Mouse (Mus musculus): ENCODE data around the gene Zmynd19. TPM values are rescaled to one million over a fixed set of nuclear protein-coding genes. Genes with fewer than 3 reads are reported as not detected.
A peak's percentile ranks its signal among the peaks of the same experiment; 100 is the strongest.
"Not testable (repeated sequence)": the region's sequence is repeated elsewhere in the genome, so short reads cannot be mapped to it uniquely, and the experiment has no call there.

Zmynd19 gene
- polyA plus RNA-seq, 1 experiment from 2014 or later = 11.0 TPM

DNA sequence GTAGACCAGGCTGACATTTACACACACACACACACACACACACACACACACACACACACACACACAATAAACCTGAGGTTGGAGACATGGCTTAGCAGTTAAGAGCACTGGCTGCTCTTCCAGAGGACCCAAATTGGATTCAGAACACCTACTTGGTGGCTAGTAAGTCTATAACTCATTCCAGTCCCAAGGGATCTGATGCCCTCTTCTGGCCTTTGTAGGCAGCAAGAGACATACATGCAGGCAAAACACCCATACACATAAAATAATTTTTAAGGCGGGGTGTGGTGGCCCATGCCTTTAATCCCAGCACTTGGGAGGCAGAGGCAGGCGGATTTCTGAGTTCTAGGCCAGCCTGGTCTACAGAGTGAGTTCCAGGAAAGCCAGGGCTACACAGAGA, 5.3 kb upstream of the Zmynd19 start:
- H3K4me3 ChIP-seq (ENCODE audit: control insufficient read depth in 1 of 2, insufficient read depth in 1 of 2, low read depth in 1 of 2, low read length in 2 of 2); H3K9me3 ChIP-seq (ENCODE audit: control insufficient read depth, low read length); H3K27ac ChIP-seq (replicated peaks in 1 of 2; ENCODE audit: control insufficient read depth in 1 of 2, insufficient read depth in 1 of 2, low read depth in 2 of 2, low read length in 2 of 2); ATAC-seq (ENCODE audit: insufficient number of reproducible peaks, insufficient read depth, low FRiP score, low read depth); H3K9ac ChIP-seq (ENCODE audit: low read length); H3K36me3 ChIP-seq (ENCODE audit: control insufficient read depth, insufficient read depth, low read length); H3K27me3 ChIP-seq (ENCODE audit: control insufficient read depth, insufficient read depth, low read length); H3K4me1 ChIP-seq (ENCODE audit: control insufficient read depth in 2 of 2, insufficient read depth in 2 of 2, low read length in 2 of 2); H3K4me2 ChIP-seq (ENCODE audit: low read length): not testable (repeated sequence)
- 32% methylated on average over 2 of the region's 2 CpGs for WGBS

DNA sequence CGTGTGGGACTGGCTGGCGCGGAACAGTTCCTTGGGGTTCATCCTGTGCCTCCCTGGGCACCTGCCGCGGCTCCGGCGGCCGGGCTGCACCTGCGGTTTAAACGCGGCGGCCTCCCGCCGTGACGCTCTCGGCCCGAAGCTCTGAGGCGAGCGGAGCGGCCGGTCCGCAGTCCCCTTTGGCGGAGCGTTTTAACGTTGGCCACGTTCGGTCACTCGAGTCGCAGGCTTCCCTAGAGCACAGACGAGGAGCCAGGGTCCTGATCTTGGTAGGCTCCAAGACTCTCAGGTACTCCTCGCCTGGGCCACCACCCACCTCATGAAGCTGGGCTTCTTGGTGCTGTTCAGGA, 570 bp downstream of the Zmynd19 start:
- Histone ChIP-seq H3K9ac (ENCODE audit: low read length) (peak overlapping the region; percentile 90), H3K27ac (replicated peaks in 1 of 2; ENCODE audit: control insufficient read depth in 1 of 2, insufficient read depth in 1 of 2, low read depth in 2 of 2, low read length in 2 of 2) (0 out of 4 replicates have a peak overlapping the region, but pooled peaks of 1 of the 2 experiments have one; percentile 65), H3K27me3 (ENCODE audit: control insufficient read depth, insufficient read depth, low read length) (no peaks in the 10 kb centered on the region), H3K4me1 (ENCODE audit: control insufficient read depth in 2 of 2, insufficient read depth in 2 of 2, low read length in 2 of 2) (peaks cover 3 to 15% of the 10 kb centered on the region in 2 experiments; a peak in 3 of 4 replicates), H3K4me3 (ENCODE audit: control insufficient read depth in 1 of 2, insufficient read depth in 1 of 2, low read depth in 1 of 2, low read length in 2 of 2) (peak overlapping the region; percentile 68 to 93), H3K9me3 (ENCODE audit: control insufficient read depth, low read length) (no peaks in the 10 kb centered on the region), H3K4me2 (ENCODE audit: low read length) (peak overlapping the region; percentile 80), H3K36me3 (ENCODE audit: control insufficient read depth, insufficient read depth, low read length) (peaks cover 36% of the 10 kb centered on the region)
- WGBS = under 1% methylated on average over 31 of the region's 31 CpGs
- ATAC-seq (ENCODE audit: insufficient number of reproducible peaks, insufficient read depth, low FRiP score, low read depth) = no peak; the same call in 1 of the 2 replicates

DNA sequence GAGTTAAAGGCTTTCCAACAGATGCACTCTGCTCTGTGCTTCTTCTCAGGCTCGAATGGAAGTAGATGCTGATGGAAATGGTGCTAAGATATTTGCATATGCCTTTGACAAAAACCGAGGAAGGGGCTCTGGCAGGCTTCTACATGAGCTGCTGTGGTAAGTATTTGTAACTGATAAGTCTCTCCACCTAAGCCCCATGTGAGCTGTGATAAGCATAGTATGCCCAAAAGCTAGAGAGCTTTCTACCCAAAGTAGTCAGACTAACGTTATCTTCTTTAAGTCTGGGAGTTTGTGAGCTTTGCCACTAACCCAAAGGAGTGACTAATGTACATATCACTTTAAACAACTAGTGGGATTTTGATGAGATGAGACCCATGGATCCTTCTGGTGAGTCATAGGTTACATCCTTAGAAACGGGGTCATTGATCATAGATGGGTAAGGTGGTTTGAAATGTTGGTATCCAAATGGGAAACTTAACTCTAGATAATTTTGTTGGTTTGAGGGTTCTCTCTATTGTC, 3.0 kb downstream of the Zmynd19 start:
- Histone ChIP-seq H3K9me3 (ENCODE audit: control insufficient read depth, low read length) (no peaks in the 10 kb centered on the region), H3K27me3 (ENCODE audit: control insufficient read depth, insufficient read depth, low read length) (no peaks in the 10 kb centered on the region), H3K27ac (replicated peaks in 1 of 2; ENCODE audit: control insufficient read depth in 1 of 2, insufficient read depth in 1 of 2, low read depth in 2 of 2, low read length in 2 of 2) (no peak overlapping the region), H3K9ac (ENCODE audit: low read length) (no peak overlapping the region), H3K36me3 (ENCODE audit: control insufficient read depth, insufficient read depth, low read length) (peaks cover 59% of the 10 kb centered on the region), H3K4me2 (ENCODE audit: low read length) (no peak overlapping the region), H3K4me1 (ENCODE audit: control insufficient read depth in 2 of 2, insufficient read depth in 2 of 2, low read length in 2 of 2) (peaks cover 3 to 15% of the 10 kb centered on the region in 2 experiments; a peak in 3 of 4 replicates), H3K4me3 (ENCODE audit: control insufficient read depth in 1 of 2, insufficient read depth in 1 of 2, low read depth in 1 of 2, low read length in 2 of 2) (no peak overlapping the region)
- ATAC-seq (ENCODE audit: insufficient number of reproducible peaks, insufficient read depth, low FRiP score, low read depth) = no peak
- 69% methylated on average over 4 of the region's 4 CpGs for WGBS

DNA sequence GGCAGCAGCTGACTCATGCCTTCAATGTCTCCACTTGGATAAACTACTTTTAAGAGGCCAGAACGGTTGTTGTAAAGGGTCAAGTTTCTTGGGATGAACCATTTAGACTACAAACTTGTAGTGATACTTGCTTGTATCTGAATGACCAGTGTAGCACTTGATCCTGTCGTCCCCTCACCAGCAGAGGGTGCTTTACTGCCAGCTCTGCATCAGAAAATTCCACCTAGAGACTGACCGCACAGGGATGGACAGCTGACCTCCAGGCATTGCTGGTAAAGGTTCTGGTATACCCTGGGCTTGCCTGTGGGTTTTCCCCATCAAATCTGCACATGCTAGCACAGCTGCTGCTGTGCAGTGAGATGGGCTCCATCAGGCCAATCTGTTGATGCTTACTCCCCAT, 11.3 kb downstream of the Zmynd19 start:
- Histone ChIP-seq H3K4me3 (ENCODE audit: control insufficient read depth in 1 of 2, insufficient read depth in 1 of 2, low read depth in 1 of 2, low read length in 2 of 2) (no peak overlapping the region), H3K4me2 (ENCODE audit: low read length) (no peak overlapping the region), H3K36me3 (ENCODE audit: control insufficient read depth, insufficient read depth, low read length) (peaks cover 63% of the 10 kb centered on the region), H3K4me1 (ENCODE audit: control insufficient read depth in 2 of 2, insufficient read depth in 2 of 2, low read length in 2 of 2) (peaks cover 0 to 9% of the 10 kb centered on the region in 2 experiments; a peak in 2 of 4 replicates), H3K9ac (ENCODE audit: low read length) (no peak overlapping the region), H3K9me3 (ENCODE audit: control insufficient read depth, low read length) (no peaks in the 10 kb centered on the region), H3K27ac (replicated peaks in 1 of 2; ENCODE audit: control insufficient read depth in 1 of 2, insufficient read depth in 1 of 2, low read depth in 2 of 2, low read length in 2 of 2) (no peak overlapping the region), H3K27me3 (ENCODE audit: control insufficient read depth, insufficient read depth, low read length) (no peaks in the 10 kb centered on the region)
- WGBS = 23% methylated on average over 3 of the region's 3 CpGs
- no peak for ATAC-seq (ENCODE audit: insufficient number of reproducible peaks, insufficient read depth, low FRiP score, low read depth)

DNA sequence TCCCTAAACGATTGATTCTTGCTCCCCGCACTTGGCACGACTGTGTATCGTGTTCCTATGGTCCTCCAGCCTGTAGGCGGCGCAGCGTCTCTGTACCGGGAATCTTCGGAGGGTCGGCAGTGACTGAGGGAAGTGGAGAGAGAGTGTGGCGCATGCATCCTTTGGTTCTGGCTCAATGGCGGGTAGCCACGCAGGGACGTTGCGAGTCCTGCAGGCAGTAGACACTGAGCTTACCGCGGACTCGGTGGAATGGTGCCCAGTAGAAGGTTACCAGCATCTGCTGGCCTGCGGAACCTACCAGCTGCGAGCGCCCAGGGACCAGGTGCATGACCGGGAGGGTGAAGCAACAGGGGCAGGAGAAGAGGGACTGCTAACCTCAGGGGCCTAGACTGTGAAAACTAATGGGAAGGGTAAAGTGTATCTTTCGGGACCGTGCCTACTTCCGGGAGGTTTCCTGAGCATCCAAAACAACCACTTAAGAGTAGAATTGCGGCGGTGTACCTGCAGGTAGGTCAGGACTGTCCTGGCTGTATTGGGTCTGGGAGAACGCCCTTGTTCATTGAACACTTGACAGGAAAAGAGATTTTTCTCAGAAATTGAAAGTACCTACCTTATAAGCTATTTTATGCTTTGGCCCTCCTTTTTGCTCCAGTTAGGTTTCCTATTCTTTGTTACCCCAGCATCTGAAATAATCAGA, 12.9 kb downstream of the Zmynd19 start, which contains the start of gene Dph7:
Gene Dph7 (plus strand): TSS at position 97 of the 697 bp plus-strand sequence.
- Histone ChIP-seq H3K27ac (replicated peaks in 1 of 2; ENCODE audit: control insufficient read depth in 1 of 2, insufficient read depth in 1 of 2, low read depth in 2 of 2, low read length in 2 of 2) (0 out of 4 replicates have a peak within 1 kb of the TSS, but pooled peaks of 1 of the 2 experiments have one; percentile 8), H3K27me3 (ENCODE audit: control insufficient read depth, insufficient read depth, low read length) (no peaks in the 10 kb centered on the region), H3K4me3 (ENCODE audit: control insufficient read depth in 1 of 2, insufficient read depth in 1 of 2, low read depth in 1 of 2, low read length in 2 of 2) (peak within 1 kb of the TSS; percentile 91), H3K4me1 (ENCODE audit: control insufficient read depth in 2 of 2, insufficient read depth in 2 of 2, low read length in 2 of 2) (peaks cover 0 to 9% of the 10 kb centered on the region in 2 experiments; a peak in 2 of 4 replicates), H3K9me3 (ENCODE audit: control insufficient read depth, low read length) (no peaks in the 10 kb centered on the region), H3K36me3 (ENCODE audit: control insufficient read depth, insufficient read depth, low read length) (peaks cover 61% of the 10 kb centered on the region), H3K9ac (ENCODE audit: low read length) (peak within 1 kb of the TSS; percentile 90), H3K4me2 (ENCODE audit: low read length) (peak within 1 kb of the TSS; percentile 85)
- ATAC-seq (ENCODE audit: insufficient number of reproducible peaks, insufficient read depth, low FRiP score, low read depth) = peak; percentile 61; the same call in 1 of the 2 replicates
- WGBS = 2% methylated on average over 28 of the region's 28 CpGs

DNA sequence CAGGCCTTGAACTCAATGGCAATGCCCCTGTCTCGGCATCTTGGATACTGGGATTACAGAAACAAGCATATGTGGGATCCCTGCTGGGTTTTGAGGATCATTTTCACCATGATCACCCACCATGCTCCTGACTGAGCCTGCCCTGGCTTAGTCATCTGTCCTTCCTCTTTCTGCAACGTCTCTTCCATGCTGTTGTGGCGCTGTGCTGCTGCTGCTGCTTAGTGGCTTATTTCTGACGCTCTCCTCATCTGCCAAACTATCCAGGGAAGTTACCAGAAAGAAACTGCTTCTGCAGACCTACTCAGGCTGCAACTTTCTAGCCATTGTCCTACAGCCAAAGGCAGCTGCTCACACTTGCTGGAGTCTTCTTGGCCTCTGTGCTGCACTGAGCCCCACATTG, 20.8 kb downstream of the Zmynd19 start:
- H3K4me2 ChIP-seq (ENCODE audit: low read length) = no peak overlapping the region
- no peak overlapping the region for H3K27ac ChIP-seq (replicated peaks in 1 of 2; ENCODE audit: control insufficient read depth in 1 of 2, insufficient read depth in 1 of 2, low read depth in 2 of 2, low read length in 2 of 2)
- H3K36me3 ChIP-seq (ENCODE audit: control insufficient read depth, insufficient read depth, low read length) = peaks cover 76% of the 10 kb centered on the region
- H3K4me1 ChIP-seq (ENCODE audit: control insufficient read depth in 2 of 2, insufficient read depth in 2 of 2, low read length in 2 of 2) = peaks cover 0 to 11% of the 10 kb centered on the region in 2 experiments; a peak in 2 of 4 replicates
- no peaks in the 10 kb centered on the region for H3K27me3 ChIP-seq (ENCODE audit: control insufficient read depth, insufficient read depth, low read length)
- ATAC-seq (ENCODE audit: insufficient number of reproducible peaks, insufficient read depth, low FRiP score, low read depth) = no peak
- H3K4me3 ChIP-seq (ENCODE audit: control insufficient read depth in 1 of 2, insufficient read depth in 1 of 2, low read depth in 1 of 2, low read length in 2 of 2) = no peak overlapping the region
- H3K9me3 ChIP-seq (ENCODE audit: control insufficient read depth, low read length) = no peaks in the 10 kb centered on the region
- no peak overlapping the region for H3K9ac ChIP-seq (ENCODE audit: low read length)
- 86% methylated on average over 4 of the region's 4 CpGs for WGBS

DNA sequence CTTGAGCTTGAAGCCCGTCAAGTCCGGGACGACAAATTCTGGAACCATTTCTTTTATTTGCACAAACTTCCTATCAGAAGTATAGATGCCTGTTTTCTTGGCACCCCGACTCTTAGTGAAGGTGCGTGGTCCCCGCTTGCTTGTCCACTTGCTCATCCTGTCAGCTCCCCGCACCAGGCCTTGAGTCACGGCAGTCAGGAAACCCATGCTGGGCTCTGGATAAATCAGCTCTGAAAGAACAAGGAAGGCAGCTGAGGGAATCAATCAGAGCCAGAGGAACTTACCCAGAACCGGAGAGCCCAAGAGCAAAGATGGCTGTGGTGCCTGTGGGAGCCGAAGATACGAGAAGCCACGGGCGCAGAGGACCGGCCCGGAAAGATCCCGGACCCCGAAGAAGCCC, 24.9 kb downstream of the Zmynd19 start:
- ATAC-seq (ENCODE audit: insufficient number of reproducible peaks, insufficient read depth, low FRiP score, low read depth) = not testable (repeated sequence)
- H3K27ac ChIP-seq (replicated peaks in 1 of 2; ENCODE audit: control insufficient read depth in 1 of 2, insufficient read depth in 1 of 2, low read depth in 2 of 2, low read length in 2 of 2) = peak overlapping the region; percentile 72 to 94
- whole genome bisulfite sequencing = under 1% methylated on average over 17 of the region's 17 CpGs

More for the DNA sequence above, 24.9 kb downstream of the Zmynd19 start:
- Histone ChIP-seq H3K4me3 (ENCODE audit: control insufficient read depth in 1 of 2, insufficient read depth in 1 of 2, low read depth in 1 of 2, low read length in 2 of 2) (peak overlapping the region; percentile 84 to 88), H3K4me1 (ENCODE audit: control insufficient read depth in 2 of 2, insufficient read depth in 2 of 2, low read length in 2 of 2) (peaks cover 2 to 14% of the 10 kb centered on the region in 2 experiments), H3K36me3 (ENCODE audit: control insufficient read depth, insufficient read depth, low read length) (peaks cover 38% of the 10 kb centered on the region), H3K4me2 (ENCODE audit: low read length) (peak overlapping the region; percentile 94), H3K9ac (ENCODE audit: low read length) (peak overlapping the region; percentile 90)
- H3K9me3 ChIP-seq (ENCODE audit: control insufficient read depth, low read length); H3K27me3 ChIP-seq (ENCODE audit: control insufficient read depth, insufficient read depth, low read length): not testable (repeated sequence)

All from heart, embryonic 14.5 days (tissue).